Mouse (Mus musculus) adrenal gland (tissue): ENCODE measurements at regions not wholly inside any gene's neighbourhood (a gene's known extent, or its start where the extent isn't known, plus 50 kb on each side); places are given as distances from the start of the nearest gene placed in this dataset.
"Not testable (repeated sequence)": the region's sequence is repeated elsewhere in the genome, so short reads cannot be mapped to it uniquely, and the experiment has no call there.

ENCODE experiments used
- intact Hi-C: fragments of 180-260 bp; cut with DNase I; formaldehyde crosslinking; loops from one replicate; pipeline ENCODE4 v1.15.1; 2025

GRCm38 (mm10) chr1:105900158-105900557 lies 90.0 kb upstream of the Zcchc2 start:
- intact Hi-C loops = loop anchor here (5.0 kb wide), 1 partner anchor 92 kb away; the partner anchor contains the start of gene Zcchc2

- intact Hi-C loops = loop anchor here (5.0 kb wide), 1 partner anchor 91 kb away; the partner anchor contains the start of gene Zcchc2
Observed at GRCm38 (mm10) chr1:105900920-105901319, 89.3 kb upstream of the Zcchc2 start.

GRCm38 (mm10) chr1:105903286-105904115 lies 86.7 kb upstream of the Zcchc2 start:
- intact Hi-C loops = loop anchor here (5.0 kb wide), 1 partner anchor 89 kb away; the partner anchor contains the start of gene Zcchc2

GRCm38 (mm10) chr1:105904737-105905136 lies 85.5 kb upstream of the Zcchc2 start:
- intact Hi-C loops = loop anchor here (5.0 kb wide), 1 partner anchor 88 kb away; the partner anchor contains the start of gene Zcchc2

GRCm38 (mm10) chr1:105905785-105906426 lies 84.3 kb upstream of the Zcchc2 start:
- intact Hi-C loops = no loop called here

- intact Hi-C loops = no loop called here
Observed at GRCm38 (mm10) chr1:105906427-105906798, 83.8 kb upstream of the Zcchc2 start.

GRCm38 (mm10) chr1:105908029-105908876 lies 82.0 kb upstream of the Zcchc2 start:
- intact Hi-C loops = no loop called here

- intact Hi-C loops = no loop called here
Observed at GRCm38 (mm10) chr1:105909121-105909520, 81.1 kb upstream of the Zcchc2 start.

- intact Hi-C loops = no loop called here
Observed at GRCm38 (mm10) chr1:105911714-105912113, 78.5 kb upstream of the Zcchc2 start.

- intact Hi-C loops = no loop called here
Observed at GRCm38 (mm10) chr1:105921842-105922241, 68.4 kb upstream of the Zcchc2 start.

- intact Hi-C loops = no loop called here
Observed at GRCm38 (mm10) chr1:105922586-105922985, 67.6 kb upstream of the Zcchc2 start.

- intact Hi-C loops = no loop called here
Observed at GRCm38 (mm10) chr1:105923001-105923400, 67.2 kb upstream of the Zcchc2 start.

GRCm38 (mm10) chr1:105925617-105926370 lies 64.4 kb upstream of the Zcchc2 start:
- intact Hi-C loops = no loop called here

GRCm38 (mm10) chr1:105926871-105927270 lies 63.3 kb upstream of the Zcchc2 start:
- intact Hi-C loops = no loop called here

- intact Hi-C loops = no loop called here
Observed at GRCm38 (mm10) chr1:105930841-105931240, 59.4 kb upstream of the Zcchc2 start.

- intact Hi-C loops = not testable (repeated sequence)
Observed at GRCm38 (mm10) chr1:105934171-105934570, 56.0 kb upstream of the Zcchc2 start.
